Mouse (Mus musculus): ENCODE results near the gene 2810459M11Rik.

Gene 2810459M11Rik

DNA sequence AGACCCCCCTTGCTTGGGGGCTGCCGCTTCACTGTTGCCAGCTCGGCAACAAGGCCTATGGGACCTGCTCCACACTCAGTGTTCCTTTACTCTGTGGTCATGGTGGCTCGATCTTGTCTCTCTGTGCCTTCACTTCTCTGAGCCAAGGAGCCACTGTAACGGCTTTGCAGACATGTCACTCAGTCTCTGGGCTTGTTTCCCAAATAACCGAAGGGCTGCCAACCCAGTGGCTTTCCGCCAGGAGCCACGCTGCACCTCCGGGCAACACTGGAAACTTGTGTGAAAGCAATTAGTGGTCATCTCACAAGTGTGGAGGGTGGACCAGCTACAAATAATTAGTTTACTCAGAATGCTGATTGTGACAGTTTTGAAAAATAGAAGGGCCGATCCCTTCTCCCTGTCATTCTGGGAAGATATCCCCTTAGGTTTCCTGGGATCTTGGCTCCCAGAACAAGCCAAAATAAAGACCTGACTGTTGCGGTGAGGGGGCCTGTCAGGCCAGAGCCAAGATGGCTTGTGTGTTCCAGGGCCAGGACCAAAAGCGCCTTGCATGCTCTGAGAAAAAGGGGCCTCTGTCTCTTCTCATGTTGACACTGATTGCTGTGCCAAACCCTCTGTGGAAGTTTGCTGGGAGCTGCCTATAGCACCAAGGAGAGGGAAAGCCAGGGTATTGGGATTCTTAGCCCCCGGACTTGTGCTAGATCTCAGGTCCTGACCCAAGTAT lies 7.7 kb downstream of the 2810459M11Rik start:
- peak; percentile 16 to 42 for DNase-seq

DNA sequence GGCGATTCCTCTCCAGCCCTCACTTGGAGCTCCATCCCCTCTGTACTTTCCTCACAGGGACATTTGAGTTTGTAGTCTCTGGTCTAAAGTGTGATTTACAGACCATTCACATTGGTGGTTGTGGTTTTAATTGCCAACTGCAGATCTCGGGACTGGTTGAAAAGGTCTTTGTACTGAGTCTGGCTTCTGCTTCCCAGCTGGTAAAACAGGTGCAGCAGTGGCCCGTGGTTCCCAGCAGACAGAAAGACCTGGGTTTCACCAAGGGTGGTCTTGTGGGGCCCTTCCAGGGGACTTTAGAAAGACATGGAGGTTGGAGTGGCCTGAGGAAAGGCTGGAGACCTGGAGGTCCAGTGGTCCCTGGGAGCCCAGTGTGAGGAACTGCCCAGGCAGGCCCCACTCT lies 9.3 kb downstream of the 2810459M11Rik start:
- DNase-seq = no peak

DNA sequence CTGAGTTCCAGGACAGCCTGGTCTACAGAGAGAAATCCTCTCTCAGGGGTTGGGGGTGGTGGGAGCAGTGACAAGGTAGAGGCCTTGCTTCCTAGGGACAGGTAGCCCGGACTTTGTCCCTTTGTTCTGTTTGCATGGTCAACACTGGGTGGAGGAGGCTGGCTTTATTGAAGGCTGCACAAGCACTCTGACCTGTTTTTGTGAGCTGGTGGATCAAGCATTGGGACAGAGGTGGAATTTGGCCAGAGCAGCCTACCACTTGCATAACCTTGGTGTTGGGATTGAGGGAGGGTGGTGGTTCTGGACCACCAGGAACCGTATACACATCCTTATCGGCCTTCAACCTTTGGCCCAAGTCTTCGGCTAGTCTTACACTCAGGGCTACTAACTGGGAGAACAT lies 10.6 kb downstream of the 2810459M11Rik start:
- no peak for DNase-seq

DNA sequence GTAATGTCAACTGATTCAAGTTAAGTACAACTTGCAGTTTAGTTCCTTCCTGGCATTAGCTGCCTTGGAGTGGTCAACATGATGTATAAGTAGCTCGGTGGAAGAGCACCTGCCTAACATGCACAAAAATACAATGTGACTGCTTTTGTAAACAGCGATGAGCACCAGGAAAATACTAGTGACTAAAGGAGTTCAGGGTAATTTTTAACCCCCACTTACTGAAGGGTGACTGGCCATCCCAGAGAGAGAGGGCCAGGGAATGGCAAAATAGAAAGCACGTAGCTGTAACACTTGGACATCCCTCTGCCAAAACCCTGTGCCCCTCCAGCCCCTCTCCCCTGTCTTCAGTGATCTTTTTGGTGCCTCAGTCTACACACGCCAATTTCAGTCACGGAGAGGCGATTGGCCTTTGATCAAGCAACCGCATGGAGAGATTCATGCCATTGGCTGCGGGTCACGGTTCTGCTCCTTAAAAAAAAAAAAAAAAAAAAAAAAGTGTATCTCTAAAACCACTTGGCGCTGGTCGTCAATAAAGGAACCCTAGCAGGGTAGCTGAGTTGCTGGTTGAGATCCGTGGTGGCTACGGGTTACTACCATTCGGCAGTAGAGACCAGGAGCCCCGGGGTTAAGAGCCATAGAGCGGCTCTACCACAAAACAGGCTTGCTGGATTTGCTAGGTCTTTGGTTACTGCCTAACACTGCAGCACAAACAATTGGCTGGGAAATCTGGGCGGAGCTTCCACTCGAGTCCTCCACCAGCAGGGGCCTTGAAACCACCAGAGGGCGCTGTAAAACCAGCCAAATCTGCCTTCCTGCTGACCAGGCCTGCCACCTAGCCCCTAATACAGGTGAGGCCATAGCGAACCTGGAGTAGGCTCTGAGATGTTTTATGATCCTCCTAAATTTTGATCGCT lies 13.4 kb downstream of the 2810459M11Rik start:
- DNase-seq = peak; percentile 92 to 95

DNA sequence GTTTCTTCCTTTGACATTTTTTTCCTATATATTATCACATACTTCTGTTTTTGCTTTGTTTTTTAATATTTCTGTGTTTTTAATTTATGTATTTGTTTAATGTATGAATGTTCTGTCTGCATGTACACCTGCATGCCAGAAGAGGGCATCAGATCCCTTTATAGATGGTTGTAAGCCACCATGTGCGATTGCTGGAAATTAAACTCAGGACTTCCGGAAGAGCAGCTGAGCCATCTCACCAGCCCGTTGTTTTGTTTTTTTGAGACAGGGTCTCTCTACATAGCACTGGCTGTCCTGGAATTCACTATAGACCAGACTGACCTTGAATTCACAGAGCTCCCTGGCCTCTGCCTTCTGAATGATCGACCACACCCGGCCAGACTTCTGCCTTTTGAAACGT lies 16.9 kb downstream of the 2810459M11Rik start:
- DNase-seq = no peak

DNA sequence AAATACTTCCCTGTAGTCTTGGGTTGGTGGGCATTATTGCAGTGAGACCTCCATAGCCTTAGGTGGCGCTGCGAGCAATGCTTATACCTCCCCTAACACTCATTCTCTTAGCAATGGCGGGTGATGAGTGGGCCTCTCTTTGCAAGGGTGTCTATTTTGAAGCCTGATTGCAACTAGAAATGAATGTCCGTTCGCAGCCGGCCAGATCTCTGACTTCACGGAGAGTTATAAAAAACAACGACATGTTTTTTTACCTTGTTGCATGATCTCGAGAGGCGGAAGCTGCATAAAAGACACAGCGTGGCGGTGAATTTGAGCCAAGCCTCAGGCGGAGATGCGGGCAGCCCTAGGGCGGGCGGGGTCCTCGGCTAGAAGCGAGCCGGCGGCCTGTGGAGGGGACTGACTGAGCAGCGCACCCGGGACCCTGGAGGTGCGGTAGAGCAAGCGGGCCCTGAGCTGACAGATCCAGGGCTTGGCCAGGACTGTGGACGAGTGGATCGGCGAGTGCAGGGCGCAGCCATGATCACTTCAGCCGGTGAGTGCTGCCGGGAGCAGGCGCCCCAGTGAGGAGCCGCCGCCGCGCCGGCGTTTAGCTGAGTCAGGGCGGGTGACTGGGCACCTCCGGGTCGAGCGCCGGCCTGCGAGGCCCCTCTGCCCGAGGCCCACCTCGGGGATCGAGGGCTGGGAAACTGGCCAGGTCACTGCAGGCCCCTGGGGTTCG lies 18.8 kb downstream of the 2810459M11Rik start, which contains the start of gene Psmd1:
Psmd1 (plus strand) TSS at position 117 of the 721 bp plus-strand sequence.
- peak; percentile 89 to 92 for DNase-seq

DNA sequence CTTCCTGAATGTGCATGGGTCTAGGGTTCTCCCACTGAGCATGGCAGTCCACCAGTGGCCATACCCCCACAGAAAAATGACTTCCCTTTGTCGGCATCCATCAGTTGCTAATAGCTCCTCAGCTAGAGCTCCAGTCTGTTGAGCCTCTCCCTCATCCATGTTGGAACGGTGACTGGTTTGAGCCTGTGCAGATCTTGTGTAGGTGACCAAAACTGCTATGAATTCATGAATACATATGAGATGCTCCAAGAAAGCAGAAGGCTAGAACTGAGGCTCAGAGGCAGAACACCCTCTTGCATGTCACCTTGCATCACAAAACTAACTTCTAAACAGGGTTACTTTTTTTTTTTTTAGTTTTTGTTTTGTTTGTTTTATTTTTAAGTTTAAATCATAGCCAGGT lies 30.9 kb downstream of the 2810459M11Rik start:
- no peak for DNase-seq

DNA sequence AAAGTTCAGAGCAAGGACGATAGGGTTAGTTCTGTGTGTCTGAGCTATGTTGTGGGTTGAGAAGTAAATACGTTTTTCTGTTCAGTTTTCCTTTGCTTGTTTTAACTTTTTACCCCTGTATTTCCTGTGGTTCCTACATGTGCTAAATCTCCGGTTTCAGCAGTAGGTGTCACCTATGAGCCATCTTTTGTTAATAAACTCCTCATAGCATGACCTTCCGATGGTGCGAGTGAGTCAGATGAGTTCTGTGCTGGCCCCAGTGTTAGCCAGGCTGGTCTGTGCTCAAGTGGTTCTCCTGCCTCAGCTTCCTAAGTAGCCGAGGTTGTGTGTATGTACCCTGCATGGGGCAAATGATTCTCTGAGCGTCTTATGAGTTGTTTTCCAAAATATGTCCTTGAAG lies 48.8 kb downstream of the 2810459M11Rik start:
- DNase-seq = no peak

DNA sequence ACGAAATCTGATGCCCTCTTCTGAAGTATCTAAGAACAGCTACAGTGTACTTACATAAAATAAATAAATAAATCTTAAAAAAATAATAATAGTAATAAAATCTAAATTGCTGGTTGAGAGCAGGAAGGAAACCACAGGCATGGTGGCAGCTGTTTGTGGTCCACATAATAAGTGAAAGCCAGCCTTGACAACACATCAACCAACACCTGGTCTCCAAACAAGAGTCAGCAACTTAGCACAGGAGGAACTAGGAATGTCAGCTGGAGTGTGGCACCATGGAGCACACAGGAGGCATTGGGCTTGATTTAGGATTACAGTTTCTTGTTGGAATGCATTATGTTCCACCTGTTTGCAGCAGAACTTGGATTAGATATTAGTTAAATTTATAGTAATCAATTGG lies 59.4 kb downstream of the 2810459M11Rik start:
- no peak for DNase-seq

Data from lung, postnatal 4 days (tissue).